Mouse (Mus musculus): Measurements from ENCODE around the gene Csnk2b. TPM values are rescaled to one million over a fixed set of nuclear protein-coding genes. Genes with fewer than 3 reads are reported as not detected.

Gene Csnk2b
- polyA plus RNA-seq, 1 experiment from 2014 or later, result 300 TPM

- Histone ChIP-seq H3K9ac (ENCODE audit: low read depth, low read length) (no peak overlapping the region), H3K36me3 (ENCODE audit: insufficient read depth, low read length) (peaks cover 94% of the 10 kb centered on the region)
- WGBS, result 93% methylated on average over 7 of the region's 7 CpGs
Observed at GRCm38 (mm10) chr17:35154616-35155015, 32.8 kb upstream of the Csnk2b start.

GRCm38 (mm10) chr17:35153931-35154330 lies 32.1 kb upstream of the Csnk2b start:
- WGBS, result 83% methylated on average over 4 of the region's 4 CpGs
- no peak overlapping the region for H3K4me3 ChIP-seq (replicated peaks; ENCODE audit: low read depth, low read length)
- H3K9me3 ChIP-seq (replicated peaks; ENCODE audit: low read length), result no peaks in the 10 kb centered on the region
- peaks cover 93% of the 10 kb centered on the region for H3K36me3 ChIP-seq (ENCODE audit: insufficient read depth, low read length)
- ATAC-seq (replicated peaks; ENCODE audit: low FRiP score, low read depth) (no peak), DNase-seq (ENCODE audit: low spot score) (no peak)
- no peak overlapping the region for H3K4me2 ChIP-seq (ENCODE audit: low read length)
- no peaks in the 10 kb centered on the region for H3K27me3 ChIP-seq (ENCODE audit: insufficient read depth, low read length)
- TF ChIP-seq CTCF (IDR thresholded peaks at IDR 0.05; ENCODE audit: low read depth), result no peak
- no peak overlapping the region for H3K9ac ChIP-seq (ENCODE audit: low read depth, low read length)
- no peak overlapping the region for H3K27ac ChIP-seq
- no peaks in the 10 kb centered on the region for H3K4me1 ChIP-seq (replicated peaks; ENCODE audit: insufficient read depth, low read length)

More at GRCm38 (mm10) chr17:35154616-35155015, 32.8 kb upstream of the Csnk2b start:
- H3K4me1 ChIP-seq (replicated peaks; ENCODE audit: insufficient read depth, low read length), result no peaks in the 10 kb centered on the region
- H3K27me3 ChIP-seq (ENCODE audit: insufficient read depth, low read length), result no peaks in the 10 kb centered on the region
- H3K4me2 ChIP-seq (ENCODE audit: low read length), result no peak overlapping the region
- TF ChIP-seq CTCF (IDR thresholded peaks at IDR 0.05; ENCODE audit: low read depth), result no peak
- ATAC-seq (replicated peaks; ENCODE audit: low FRiP score, low read depth) (no peak; the same call in 1 of the 2 replicates), DNase-seq (ENCODE audit: low spot score) (no peak)
- H3K27ac ChIP-seq, result no peak overlapping the region
- H3K9me3 ChIP-seq (replicated peaks; ENCODE audit: low read length), result no peaks in the 10 kb centered on the region
- no peak overlapping the region for H3K4me3 ChIP-seq (replicated peaks; ENCODE audit: low read depth, low read length)

GRCm38 (mm10) chr17:35153077-35153476 lies 31.2 kb upstream of the Csnk2b start:
- Histone ChIP-seq H3K27ac (no peak overlapping the region), H3K4me2 (ENCODE audit: low read length) (no peak overlapping the region), H3K4me1 (replicated peaks; ENCODE audit: insufficient read depth, low read length) (no peaks in the 10 kb centered on the region), H3K9ac (ENCODE audit: low read depth, low read length) (no peak overlapping the region), H3K36me3 (ENCODE audit: insufficient read depth, low read length) (peaks cover 93% of the 10 kb centered on the region), H3K4me3 (replicated peaks; ENCODE audit: low read depth, low read length) (no peak overlapping the region), H3K27me3 (ENCODE audit: insufficient read depth, low read length) (no peaks in the 10 kb centered on the region), H3K9me3 (replicated peaks; ENCODE audit: low read length) (no peaks in the 10 kb centered on the region)
- no peak for DNase-seq (ENCODE audit: low spot score)
- ATAC-seq (replicated peaks; ENCODE audit: low FRiP score, low read depth), result no peak
- 87% methylated on average over 9 of the region's 9 CpGs for WGBS
- no peak for TF ChIP-seq CTCF (IDR thresholded peaks at IDR 0.05; ENCODE audit: low read depth)

GRCm38 (mm10) chr17:35152121-35152520 lies 30.3 kb upstream of the Csnk2b start:
- H3K4me3 ChIP-seq (replicated peaks; ENCODE audit: low read depth, low read length), result no peak overlapping the region
- no peak for ATAC-seq (replicated peaks; ENCODE audit: low FRiP score, low read depth)
- H3K4me1 ChIP-seq (replicated peaks; ENCODE audit: insufficient read depth, low read length), result no peaks in the 10 kb centered on the region
- H3K9me3 ChIP-seq (replicated peaks; ENCODE audit: low read length), result no peaks in the 10 kb centered on the region
- no peak overlapping the region for H3K27ac ChIP-seq
- no peak overlapping the region for H3K9ac ChIP-seq (ENCODE audit: low read depth, low read length)
- WGBS, result 84% methylated on average over 4 of the region's 4 CpGs
- no peaks in the 10 kb centered on the region for H3K27me3 ChIP-seq (ENCODE audit: insufficient read depth, low read length)
- peaks cover 90% of the 10 kb centered on the region for H3K36me3 ChIP-seq (ENCODE audit: insufficient read depth, low read length)
- no peak for DNase-seq (ENCODE audit: low spot score)
- no peak overlapping the region for H3K4me2 ChIP-seq (ENCODE audit: low read length)
- TF ChIP-seq CTCF (IDR thresholded peaks at IDR 0.05; ENCODE audit: low read depth), result no peak

GRCm38 (mm10) chr17:35147922-35148639 lies 26.2 kb upstream of the Csnk2b start:
- no peak overlapping the region for H3K4me3 ChIP-seq (replicated peaks; ENCODE audit: low read depth, low read length)
- ATAC-seq (replicated peaks; ENCODE audit: low FRiP score, low read depth), result no peak
- no peak for DNase-seq (ENCODE audit: low spot score)
- no peaks in the 10 kb centered on the region for H3K9me3 ChIP-seq (replicated peaks; ENCODE audit: low read length)
- H3K4me2 ChIP-seq (ENCODE audit: low read length), result no peak overlapping the region
- WGBS, result 61% methylated on average over 5 of the region's 5 CpGs
- H3K9ac ChIP-seq (ENCODE audit: low read depth, low read length), result no peak overlapping the region
- H3K4me1 ChIP-seq (replicated peaks; ENCODE audit: insufficient read depth, low read length), result no peaks in the 10 kb centered on the region
- H3K27ac ChIP-seq, result 0 out of 2 replicates have a peak overlapping the region, but pooled peaks have one; percentile 19
- peaks cover 87% of the 10 kb centered on the region for H3K36me3 ChIP-seq (ENCODE audit: insufficient read depth, low read length)
- no peak for TF ChIP-seq CTCF (IDR thresholded peaks at IDR 0.05; ENCODE audit: low read depth)
- H3K27me3 ChIP-seq (ENCODE audit: insufficient read depth, low read length), result no peaks in the 10 kb centered on the region

- 47% methylated on average over 3 of the region's 3 CpGs for WGBS
- TF ChIP-seq CTCF (IDR thresholded peaks at IDR 0.05; ENCODE audit: low read depth), result no peak
- Histone ChIP-seq H3K4me3 (replicated peaks; ENCODE audit: low read depth, low read length) (no peak overlapping the region), H3K9me3 (replicated peaks; ENCODE audit: low read length) (no peaks in the 10 kb centered on the region), H3K4me2 (ENCODE audit: low read length) (no peak overlapping the region), H3K9ac (ENCODE audit: low read depth, low read length) (no peak overlapping the region), H3K4me1 (replicated peaks; ENCODE audit: insufficient read depth, low read length) (no peaks in the 10 kb centered on the region), H3K27me3 (ENCODE audit: insufficient read depth, low read length) (no peaks in the 10 kb centered on the region), H3K27ac (no peak overlapping the region), H3K36me3 (ENCODE audit: insufficient read depth, low read length) (peaks cover 87% of the 10 kb centered on the region)
- ATAC-seq (replicated peaks; ENCODE audit: low FRiP score, low read depth) (no peak), DNase-seq (ENCODE audit: low spot score) (no peak)
Observed at GRCm38 (mm10) chr17:35147348-35147747, 25.5 kb upstream of the Csnk2b start.
